Mouse (Mus musculus): ENCODE results near the gene Pcnp. TPM values are rescaled to one million over a fixed set of nuclear protein-coding genes. Genes with fewer than 3 reads are reported as not detected.
"Not testable (repeated sequence)": the region's sequence is repeated elsewhere in the genome, so short reads cannot be mapped to it uniquely, and the experiment has no call there.

Gene Pcnp
- 71.5 and 97.1 TPM in 2 replicates for polyA plus RNA-seq (2011; ENCODE audit: insufficient read depth, insufficient read length, low replicate concordance, missing spikeins)

DNA sequence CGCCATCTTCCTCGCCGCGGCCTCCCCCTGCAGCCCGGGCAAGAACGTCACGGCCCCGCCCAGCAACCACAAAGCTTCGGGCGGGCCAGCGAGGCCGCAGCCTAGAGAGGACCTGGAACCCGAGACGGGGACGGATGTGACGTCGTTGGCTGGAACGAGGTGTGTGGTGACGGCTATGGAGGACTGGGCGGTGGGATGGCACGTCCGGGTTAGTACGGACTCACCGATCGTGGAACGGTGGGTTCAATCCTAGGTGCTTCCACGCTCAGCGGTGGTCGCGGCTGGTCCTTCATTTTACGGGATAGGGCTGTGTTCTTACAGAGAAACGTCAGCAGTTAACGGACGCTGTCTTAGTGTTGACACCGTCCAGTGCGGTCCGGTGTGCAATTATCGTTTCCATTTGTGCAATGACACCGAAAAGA, at the start of gene Pcnp:
TSS of gene Pcnp (minus strand) at position 79 of the 422 bp plus-strand sequence.
- TF ChIP-seq POLR2A (IDR thresholded peaks at IDR 0.05; ENCODE audit: borderline replicate concordance, control insufficient read depth, low read depth, low read length) = peak; percentile 96
- no peak for TF ChIP-seq CTCF (IDR thresholded peaks at IDR 0.05; ENCODE audit: control insufficient read depth, insufficient read depth, low read length)
- WGBS = under 1% methylated on average over 39 of the region's 39 CpGs
- Histone ChIP-seq H3K4me3 (replicated peaks; ENCODE audit: control insufficient read depth, low read depth, low read length) (peak within 1 kb of the TSS; percentile 82), H3K27ac (ENCODE audit: control insufficient read depth, insufficient read depth, low read depth, low read length, poor library complexity) (peak within 1 kb of the TSS; percentile 83), H3K4me1 (ENCODE audit: control insufficient read depth, insufficient read depth, low read length) (no peaks in the 10 kb centered on the region)

DNA sequence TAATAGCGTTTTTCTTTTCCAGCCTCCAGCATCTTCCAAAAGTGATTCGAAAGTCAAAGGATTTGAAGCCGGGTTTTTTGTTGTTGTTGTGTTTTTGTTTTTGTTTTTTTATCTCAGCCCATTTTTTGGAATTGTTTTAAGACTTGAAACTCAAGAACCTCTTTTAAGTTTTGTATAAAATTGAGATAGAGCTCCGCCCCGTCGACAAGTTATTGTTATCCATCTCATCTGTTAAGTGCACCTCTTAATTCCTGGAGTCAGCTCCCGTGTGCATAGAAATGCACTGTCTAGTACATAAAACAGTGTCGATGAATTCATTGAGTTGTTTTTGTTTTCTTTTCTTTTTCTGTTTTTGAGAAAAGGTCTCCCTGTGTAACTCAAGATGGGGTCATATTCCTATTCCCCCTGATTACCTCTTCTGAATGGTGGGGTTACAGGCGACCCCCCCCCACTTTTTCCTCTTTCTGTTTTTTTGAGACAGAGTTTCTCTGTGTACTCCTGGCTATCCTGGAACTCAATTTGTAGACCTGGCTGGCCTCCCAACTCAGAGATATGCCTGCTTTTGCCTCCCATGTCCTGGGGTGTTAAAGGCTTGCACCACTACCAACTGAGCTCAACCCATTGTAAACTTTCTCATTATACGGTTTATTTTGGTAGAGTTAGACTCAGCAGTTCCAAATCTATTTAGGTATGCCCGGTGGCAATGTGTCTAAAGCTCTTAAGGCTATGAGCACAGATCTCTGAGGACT, 46.8 kb upstream of the Pcnp start:
- peaks cover 2% of the 10 kb centered on the region; the same call in 1 of the 2 replicates for H3K4me1 ChIP-seq (ENCODE audit: control insufficient read depth, insufficient read depth, low read length)

GRCm38 (mm10) chr16:56075222-56076111, 45.9 kb upstream of the Pcnp start:
- Histone ChIP-seq H3K4me3 (replicated peaks; ENCODE audit: control insufficient read depth, low read depth, low read length) (peak overlapping the region; percentile 98), H3K4me1 (ENCODE audit: control insufficient read depth, insufficient read depth, low read length) (peaks cover 2% of the 10 kb centered on the region; the same call in 1 of the 2 replicates), H3K27ac (ENCODE audit: control insufficient read depth, insufficient read depth, low read depth, low read length, poor library complexity) (peak overlapping the region; percentile 95)
- TF ChIP-seq POLR2A (IDR thresholded peaks at IDR 0.05; ENCODE audit: borderline replicate concordance, control insufficient read depth, low read depth, low read length) (peak; percentile 59; the same call in 1 of the 2 replicates), CTCF (IDR thresholded peaks at IDR 0.05; ENCODE audit: control insufficient read depth, insufficient read depth, low read length) (no peak)
- under 1% methylated on average over 60 of the region's 66 CpGs for WGBS

More for the DNA sequence above, 46.8 kb upstream of the Pcnp start:
- 9% methylated on average over 11 of the region's 11 CpGs for WGBS
- Histone ChIP-seq H3K4me3 (replicated peaks; ENCODE audit: control insufficient read depth, low read depth, low read length) (peak overlapping the region; percentile 98), H3K27ac (ENCODE audit: control insufficient read depth, insufficient read depth, low read depth, low read length, poor library complexity) (peak overlapping the region; percentile 95)
- no peak for TF ChIP-seq POLR2A (IDR thresholded peaks at IDR 0.05; ENCODE audit: borderline replicate concordance, control insufficient read depth, low read depth, low read length)
- no peak for TF ChIP-seq CTCF (IDR thresholded peaks at IDR 0.05; ENCODE audit: control insufficient read depth, insufficient read depth, low read length)

DNA sequence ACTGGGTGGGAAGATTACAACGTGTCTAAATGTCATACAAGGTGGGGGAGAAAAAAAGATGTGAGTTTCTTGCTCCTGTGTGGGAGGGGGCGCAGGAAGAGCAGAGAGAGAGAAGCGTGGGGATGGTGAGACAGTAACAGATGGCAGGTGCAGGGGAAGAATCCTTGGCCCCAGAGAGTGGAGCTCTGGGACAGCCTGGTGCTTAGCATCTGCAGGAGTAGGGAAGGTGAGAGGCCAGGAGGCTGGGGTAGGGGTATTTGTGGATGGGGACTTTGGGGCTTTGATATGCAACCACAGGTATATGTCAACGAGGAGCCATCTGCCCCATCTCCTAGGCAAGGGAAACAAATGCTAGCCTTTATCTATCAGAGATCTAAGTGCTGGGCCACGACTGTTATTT, 45.0 kb upstream of the Pcnp start:
- Histone ChIP-seq H3K4me1 (ENCODE audit: control insufficient read depth, insufficient read depth, low read length) (peaks cover 2% of the 10 kb centered on the region; the same call in 1 of the 2 replicates), H3K27ac (ENCODE audit: control insufficient read depth, insufficient read depth, low read depth, low read length, poor library complexity) (peak overlapping the region; percentile 9; the same call in 1 of the 2 replicates), H3K4me3 (replicated peaks; ENCODE audit: control insufficient read depth, low read depth, low read length) (no peak overlapping the region)
- 66% methylated on average over 5 of the region's 5 CpGs for WGBS
- TF ChIP-seq CTCF (IDR thresholded peaks at IDR 0.05; ENCODE audit: control insufficient read depth, insufficient read depth, low read length) (no peak), POLR2A (IDR thresholded peaks at IDR 0.05; ENCODE audit: borderline replicate concordance, control insufficient read depth, low read depth, low read length) (no peak)

DNA sequence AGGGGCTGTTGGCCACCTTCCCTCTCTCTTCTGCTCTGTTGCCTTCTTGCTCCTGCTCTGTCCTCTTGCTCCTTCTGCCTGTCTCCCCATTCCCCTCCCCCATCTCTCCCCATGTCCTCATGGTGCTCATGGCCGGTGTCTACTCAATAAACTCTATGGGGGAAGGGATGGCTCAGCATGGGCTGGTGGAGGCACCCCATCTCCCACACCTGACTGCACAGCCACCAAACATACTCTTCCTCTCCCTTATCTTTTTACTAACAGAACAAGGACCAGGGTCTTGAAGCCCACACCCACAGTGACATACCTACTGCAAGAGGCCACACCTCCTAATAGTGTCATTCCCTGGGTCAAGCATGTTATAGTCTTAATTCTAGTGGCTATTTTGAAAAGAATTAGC, 44.6 kb upstream of the Pcnp start:
- H3K4me1 ChIP-seq (ENCODE audit: control insufficient read depth, insufficient read depth, low read length) = peaks cover 2% of the 10 kb centered on the region; the same call in 1 of the 2 replicates
- 95% methylated on average over 1 of the region's 1 CpGs for WGBS
- no peak overlapping the region for H3K4me3 ChIP-seq (replicated peaks; ENCODE audit: control insufficient read depth, low read depth, low read length)
- TF ChIP-seq CTCF (IDR thresholded peaks at IDR 0.05; ENCODE audit: control insufficient read depth, insufficient read depth, low read length) = no peak
- no peak for TF ChIP-seq POLR2A (IDR thresholded peaks at IDR 0.05; ENCODE audit: borderline replicate concordance, control insufficient read depth, low read depth, low read length)
- H3K27ac ChIP-seq (ENCODE audit: control insufficient read depth, insufficient read depth, low read depth, low read length, poor library complexity) = peak overlapping the region; percentile 25; the same call in 1 of the 2 replicates

DNA sequence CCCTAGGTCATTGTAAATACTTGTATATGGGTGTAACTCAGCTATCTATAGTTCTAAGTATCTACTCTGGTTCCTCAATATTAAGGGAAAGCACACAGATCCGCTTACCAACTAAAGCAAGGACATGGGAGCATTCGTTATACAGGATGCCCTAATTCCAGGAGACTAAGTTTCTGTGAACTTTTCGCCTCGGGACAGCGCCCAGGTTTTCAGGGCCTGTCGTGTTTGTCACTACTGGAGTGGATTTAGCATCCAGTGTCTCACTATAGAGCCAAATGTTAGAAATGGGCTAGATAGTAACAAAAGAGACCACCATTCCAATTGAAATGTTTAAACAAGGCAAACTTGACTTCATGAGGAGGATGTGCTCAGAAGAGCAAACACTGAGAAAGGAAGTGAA, 43.6 kb upstream of the Pcnp start:
- H3K27ac ChIP-seq (ENCODE audit: control insufficient read depth, insufficient read depth, low read depth, low read length, poor library complexity); H3K4me3 ChIP-seq (replicated peaks; ENCODE audit: control insufficient read depth, low read depth, low read length); H3K4me1 ChIP-seq (ENCODE audit: control insufficient read depth, insufficient read depth, low read length): not testable (repeated sequence)
- WGBS = 94% methylated on average over 6 of the region's 6 CpGs

DNA sequence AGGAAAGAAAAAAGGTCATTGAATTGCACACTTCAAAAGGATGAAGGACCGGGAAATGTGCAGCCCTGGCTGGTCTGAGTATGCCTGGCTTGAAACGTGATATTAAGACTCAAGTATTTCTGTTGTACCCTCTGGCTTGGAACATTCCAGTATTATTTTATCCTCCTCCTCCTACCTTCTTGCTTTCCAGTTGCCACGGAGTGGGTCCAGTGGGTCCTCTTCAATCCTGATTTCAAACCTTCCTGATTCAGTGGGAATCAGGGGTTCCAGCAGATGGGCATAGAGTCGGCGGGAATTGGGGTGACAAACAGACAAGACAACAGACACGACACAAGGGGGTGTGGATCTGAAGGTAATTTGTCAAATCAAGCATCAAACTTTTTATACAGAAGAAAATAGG, 43.0 kb upstream of the Pcnp start:
- no peak overlapping the region for H3K4me3 ChIP-seq (replicated peaks; ENCODE audit: control insufficient read depth, low read depth, low read length)
- peaks cover 2% of the 10 kb centered on the region; the same call in 1 of the 2 replicates for H3K4me1 ChIP-seq (ENCODE audit: control insufficient read depth, insufficient read depth, low read length)
- WGBS = 77% methylated on average over 6 of the region's 6 CpGs
- no peak for TF ChIP-seq CTCF (IDR thresholded peaks at IDR 0.05; ENCODE audit: control insufficient read depth, insufficient read depth, low read length)
- no peak for TF ChIP-seq POLR2A (IDR thresholded peaks at IDR 0.05; ENCODE audit: borderline replicate concordance, control insufficient read depth, low read depth, low read length)
- no peak overlapping the region for H3K27ac ChIP-seq (ENCODE audit: control insufficient read depth, insufficient read depth, low read depth, low read length, poor library complexity)
